Mouse (Mus musculus): ENCODE measurements around the gene Top3a. TPM values are rescaled to one million over a fixed set of nuclear protein-coding genes. Genes with fewer than 3 reads are reported as not detected.
A peak's percentile ranks its signal among the peaks of the same experiment; 100 is the strongest.

Top3a gene
- polyA plus RNA-seq, 1 experiment from 2014 or later, result 25.9 TPM

DNA sequence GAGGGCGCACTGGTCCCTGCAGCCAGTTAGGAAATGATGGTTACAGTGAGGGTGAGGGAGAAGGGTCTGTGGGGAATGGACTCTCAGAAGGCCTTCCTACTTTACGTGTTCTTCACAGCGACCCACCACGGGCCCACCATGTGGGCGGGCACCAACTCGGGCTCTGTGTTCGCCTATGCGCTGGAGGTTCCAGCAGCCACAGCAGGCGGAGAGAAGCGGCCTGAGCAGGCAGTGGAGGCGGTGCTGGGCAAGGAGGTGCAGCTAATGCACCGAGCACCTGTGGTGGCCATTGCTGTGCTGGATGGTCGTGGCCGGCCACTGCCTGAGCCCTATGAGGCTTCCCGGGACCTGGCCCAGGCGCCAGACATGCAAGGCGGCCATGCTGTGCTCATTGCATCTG is 65.9 kb downstream of the Top3a start:
- Histone ChIP-seq H3K27me3 (no peaks in the 10 kb centered on the region), H3K36me3 (peaks cover 100% of the 10 kb centered on the region), H3K4me3 (replicated peaks) (no peak overlapping the region), H3K4me2 (no peak overlapping the region), H3K27ac (no peak overlapping the region), H3K4me1 (replicated peaks) (no peaks in the 10 kb centered on the region), H3K9me3 (no peaks in the 10 kb centered on the region), H3K9ac (replicated peaks) (no peak overlapping the region)
- no peak for ATAC-seq (ENCODE audit: insufficient number of reproducible peaks, insufficient read depth, low FRiP score, low TSS enrichment, low read depth)
- WGBS, result 92% methylated on average over 17 of the region's 17 CpGs

DNA sequence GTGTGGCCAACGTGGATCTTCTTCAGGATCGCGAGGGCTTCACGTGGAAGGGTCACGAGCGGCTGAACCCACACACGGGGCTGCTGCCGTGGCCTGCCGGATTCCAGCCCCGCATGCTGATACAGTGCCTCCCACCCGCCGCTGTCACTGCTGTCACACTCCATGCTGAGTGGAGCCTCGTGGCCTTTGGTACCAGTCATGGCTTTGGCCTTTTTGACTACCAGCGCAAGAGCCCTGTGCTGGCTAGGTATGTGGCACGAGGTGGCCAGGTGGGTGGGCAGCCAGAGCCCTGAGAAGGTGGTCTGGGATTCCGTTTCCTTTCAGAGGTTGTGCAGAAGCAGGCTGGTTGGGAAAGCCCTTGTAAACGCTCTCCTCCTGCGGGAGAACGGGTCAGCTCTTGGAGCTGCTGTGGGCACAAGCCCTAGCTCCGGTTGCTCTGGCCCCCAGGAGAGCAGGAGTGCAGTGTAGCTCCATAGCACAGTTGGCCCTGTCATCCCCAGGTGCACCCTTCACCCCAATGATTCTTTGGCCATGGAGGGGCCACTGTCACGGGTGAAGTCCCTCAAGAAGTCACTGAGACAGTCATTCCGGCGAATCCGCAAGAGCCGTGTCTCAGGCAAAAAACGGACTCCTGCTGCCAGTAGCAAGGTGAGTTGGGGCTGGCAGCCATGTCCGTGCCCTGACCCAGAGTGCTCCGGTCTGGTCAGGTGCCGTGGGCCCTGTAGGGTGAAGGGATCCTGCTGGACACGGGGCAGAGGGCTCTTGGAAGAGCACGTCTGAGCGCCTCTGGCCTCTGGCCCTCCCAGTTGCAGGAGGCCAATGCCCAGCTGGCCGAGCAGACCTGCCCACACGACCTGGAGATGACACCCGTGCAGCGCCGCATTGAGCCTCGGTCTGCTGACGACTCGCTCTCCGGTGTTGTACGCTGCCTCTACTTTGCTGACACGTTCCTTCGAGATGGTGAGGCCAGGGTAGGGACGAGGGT is 67.4 kb downstream of the Top3a start:
- no peak overlapping the region for H3K4me3 ChIP-seq (replicated peaks)
- no peaks in the 10 kb centered on the region for H3K4me1 ChIP-seq (replicated peaks)
- H3K27ac ChIP-seq, result no peak overlapping the region
- no peaks in the 10 kb centered on the region for H3K27me3 ChIP-seq
- H3K9me3 ChIP-seq, result no peaks in the 10 kb centered on the region
- H3K4me2 ChIP-seq, result no peak overlapping the region
- no peak for ATAC-seq (ENCODE audit: insufficient number of reproducible peaks, insufficient read depth, low FRiP score, low TSS enrichment, low read depth)
- no peak overlapping the region for H3K9ac ChIP-seq (replicated peaks)
- 94% methylated on average over 45 of the region's 45 CpGs for WGBS
- peaks cover 100% of the 10 kb centered on the region for H3K36me3 ChIP-seq

DNA sequence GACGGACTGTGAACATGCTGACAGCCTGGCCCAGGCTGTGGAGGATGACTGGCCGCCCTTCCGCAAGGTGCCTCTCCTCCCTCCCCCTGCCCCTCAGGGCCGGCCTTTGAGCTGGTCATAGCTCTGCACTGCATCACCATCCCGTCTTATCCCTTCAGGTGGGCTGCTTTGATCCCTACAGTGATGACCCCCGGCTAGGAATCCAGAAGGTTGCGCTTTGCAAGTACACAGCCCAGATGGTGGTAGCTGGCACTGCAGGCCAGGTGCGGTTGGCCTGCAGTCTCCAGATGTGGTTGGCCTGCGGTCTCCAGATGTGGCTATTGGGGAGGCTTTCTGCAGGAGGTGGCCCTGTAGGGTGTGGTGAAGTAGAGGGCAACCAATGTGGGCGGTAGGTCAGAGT is 68.5 kb downstream of the Top3a start:
- WGBS, result 84% methylated on average over 10 of the region's 10 CpGs
- Histone ChIP-seq H3K27me3 (no peaks in the 10 kb centered on the region), H3K9ac (replicated peaks) (no peak overlapping the region), H3K4me3 (replicated peaks) (no peak overlapping the region), H3K27ac (no peak overlapping the region), H3K4me2 (no peak overlapping the region), H3K9me3 (no peaks in the 10 kb centered on the region), H3K4me1 (replicated peaks) (no peaks in the 10 kb centered on the region), H3K36me3 (peaks cover 100% of the 10 kb centered on the region)
- no peak for ATAC-seq (ENCODE audit: insufficient number of reproducible peaks, insufficient read depth, low FRiP score, low TSS enrichment, low read depth)

DNA sequence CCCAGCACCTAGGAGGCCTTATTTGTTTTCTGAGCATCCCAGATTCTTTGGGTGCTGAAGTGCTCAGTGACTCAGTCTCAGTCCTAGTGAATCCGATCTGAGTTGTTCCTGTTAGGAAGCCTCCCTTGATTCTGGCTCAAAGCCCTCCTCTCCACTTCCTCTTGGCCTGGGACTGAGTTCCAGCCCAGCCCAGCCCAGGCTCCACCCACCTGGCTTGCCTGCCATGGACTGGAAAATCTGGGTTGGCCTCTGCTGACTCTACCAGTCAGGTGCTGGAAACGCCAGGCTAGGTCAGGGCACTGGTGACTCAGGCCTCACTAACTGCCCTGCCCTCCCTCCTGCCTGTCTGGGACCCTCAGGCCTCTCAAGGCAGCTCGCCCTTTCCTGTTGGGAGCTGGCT is 69.5 kb downstream of the Top3a start:
- no peak for ATAC-seq (ENCODE audit: insufficient number of reproducible peaks, insufficient read depth, low FRiP score, low TSS enrichment, low read depth)
- H3K27ac ChIP-seq, result no peak overlapping the region
- H3K4me2 ChIP-seq, result no peak overlapping the region
- no peaks in the 10 kb centered on the region for H3K27me3 ChIP-seq
- 73% methylated on average over 3 of the region's 3 CpGs for WGBS
- H3K9me3 ChIP-seq, result no peaks in the 10 kb centered on the region
- peaks cover 9% of the 10 kb centered on the region; the same call in 1 of the 2 replicates for H3K4me1 ChIP-seq (replicated peaks)
- peaks cover 99% of the 10 kb centered on the region for H3K36me3 ChIP-seq
- H3K9ac ChIP-seq (replicated peaks), result no peak overlapping the region
- no peak overlapping the region for H3K4me3 ChIP-seq (replicated peaks)

DNA sequence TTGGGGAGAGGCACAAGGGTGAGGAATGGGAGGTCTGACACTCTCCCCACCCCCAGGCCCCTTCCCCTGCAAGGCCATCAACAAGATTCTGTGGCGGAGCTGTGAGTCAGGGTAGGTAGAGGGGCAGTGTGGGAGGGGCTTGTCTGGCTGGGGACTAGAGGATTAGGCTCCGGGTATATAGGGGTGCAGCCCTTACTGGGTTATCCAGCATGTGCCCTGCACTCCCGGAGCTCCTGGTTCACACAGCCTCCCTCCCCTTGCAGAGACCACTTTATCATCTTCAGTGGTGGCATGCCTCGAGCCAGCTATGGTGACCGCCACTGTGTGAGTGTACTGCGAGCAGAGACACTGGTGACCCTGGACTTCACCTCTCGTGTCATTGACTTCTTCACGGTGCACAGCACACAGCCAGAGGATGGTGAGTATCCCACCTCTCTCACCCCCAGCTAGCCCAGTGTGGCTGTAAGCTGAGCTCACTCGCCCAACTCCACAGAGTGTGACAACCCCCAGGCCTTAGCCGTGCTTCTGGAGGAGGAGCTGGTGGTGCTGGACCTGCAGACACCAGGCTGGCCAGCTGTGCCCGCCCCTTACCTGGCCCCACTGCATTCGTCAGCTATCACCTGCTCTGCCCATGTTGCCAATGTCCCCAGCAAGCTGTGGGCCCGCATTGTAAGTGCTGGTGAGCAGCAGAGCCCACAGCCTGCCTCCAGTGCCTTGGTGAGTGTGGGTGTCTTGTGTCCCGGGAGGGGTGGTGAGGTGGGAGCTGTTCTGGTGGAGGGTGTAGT is 70.3 kb downstream of the Top3a start:
- no peaks in the 10 kb centered on the region for H3K27me3 ChIP-seq
- H3K4me2 ChIP-seq, result no peak overlapping the region
- no peaks in the 10 kb centered on the region for H3K9me3 ChIP-seq
- H3K36me3 ChIP-seq, result peaks cover 98% of the 10 kb centered on the region
- WGBS, result 88% methylated on average over 14 of the region's 14 CpGs
- no peak overlapping the region for H3K4me3 ChIP-seq (replicated peaks)
- H3K9ac ChIP-seq (replicated peaks), result no peak overlapping the region
- peaks cover 16% of the 10 kb centered on the region for H3K4me1 ChIP-seq (replicated peaks)
- no peak for ATAC-seq (ENCODE audit: insufficient number of reproducible peaks, insufficient read depth, low FRiP score, low TSS enrichment, low read depth)
- H3K27ac ChIP-seq, result no peak overlapping the region

DNA sequence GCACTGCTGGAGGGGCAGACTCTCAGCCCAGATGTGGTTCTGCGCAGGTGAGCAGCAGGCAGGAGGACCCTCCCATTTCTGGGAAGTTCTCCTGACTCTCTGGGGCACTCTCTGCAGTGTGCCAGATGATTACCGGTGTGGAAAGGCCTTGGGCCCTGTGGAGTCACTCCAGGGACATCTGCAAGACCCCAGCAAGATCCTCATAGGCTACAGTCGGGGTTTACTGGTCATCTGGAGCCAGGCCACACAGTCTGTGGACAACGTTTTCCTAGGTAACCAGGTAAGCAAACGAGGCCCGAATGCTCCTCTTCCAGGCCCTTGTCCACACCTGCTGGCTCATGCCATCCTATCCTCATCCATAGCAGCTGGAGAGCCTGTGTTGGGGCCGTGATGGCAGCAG is 71.1 kb downstream of the Top3a start:
- no peak overlapping the region for H3K4me2 ChIP-seq
- no peak overlapping the region for H3K27ac ChIP-seq
- WGBS, result 94% methylated on average over 7 of the region's 7 CpGs
- no peak overlapping the region for H3K4me3 ChIP-seq (replicated peaks)
- H3K9ac ChIP-seq (replicated peaks), result no peak overlapping the region
- peaks cover 24% of the 10 kb centered on the region for H3K4me1 ChIP-seq (replicated peaks)
- H3K36me3 ChIP-seq, result peaks cover 90% of the 10 kb centered on the region
- no peaks in the 10 kb centered on the region for H3K9me3 ChIP-seq
- H3K27me3 ChIP-seq, result no peaks in the 10 kb centered on the region
- no peak for ATAC-seq (ENCODE audit: insufficient number of reproducible peaks, insufficient read depth, low FRiP score, low TSS enrichment, low read depth)

DNA sequence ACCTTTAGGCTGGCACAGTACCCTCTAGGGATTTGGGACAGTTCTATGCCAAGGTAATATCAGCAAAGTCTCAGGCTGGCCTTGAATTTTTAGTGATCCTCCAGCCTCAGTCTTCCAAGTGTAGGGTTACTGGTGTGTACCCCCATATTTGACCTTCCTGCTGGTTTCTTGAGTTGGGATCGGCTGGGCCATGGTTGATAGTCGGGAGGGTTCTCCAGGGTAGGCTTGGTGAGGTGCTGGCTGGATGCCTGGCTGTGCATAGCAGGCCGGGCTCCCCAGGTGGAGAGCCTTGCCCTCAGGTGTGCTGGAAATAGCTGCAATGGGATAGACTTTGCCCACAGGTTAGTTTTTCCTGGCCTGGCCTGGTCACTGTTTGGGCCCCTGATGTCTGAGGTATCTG is 71.9 kb downstream of the Top3a start:
- no peak for ATAC-seq (ENCODE audit: insufficient number of reproducible peaks, insufficient read depth, low FRiP score, low TSS enrichment, low read depth)
- no peak overlapping the region for H3K27ac ChIP-seq
- H3K9me3 ChIP-seq, result no peaks in the 10 kb centered on the region
- no peaks in the 10 kb centered on the region for H3K27me3 ChIP-seq
- 88% methylated on average over 3 of the region's 3 CpGs for WGBS
- H3K4me2 ChIP-seq, result no peak overlapping the region
- H3K36me3 ChIP-seq, result peaks cover 82% of the 10 kb centered on the region
- H3K4me3 ChIP-seq (replicated peaks), result no peak overlapping the region
- peaks cover 31% of the 10 kb centered on the region for H3K4me1 ChIP-seq (replicated peaks)
- H3K9ac ChIP-seq (replicated peaks), result no peak overlapping the region

DNA sequence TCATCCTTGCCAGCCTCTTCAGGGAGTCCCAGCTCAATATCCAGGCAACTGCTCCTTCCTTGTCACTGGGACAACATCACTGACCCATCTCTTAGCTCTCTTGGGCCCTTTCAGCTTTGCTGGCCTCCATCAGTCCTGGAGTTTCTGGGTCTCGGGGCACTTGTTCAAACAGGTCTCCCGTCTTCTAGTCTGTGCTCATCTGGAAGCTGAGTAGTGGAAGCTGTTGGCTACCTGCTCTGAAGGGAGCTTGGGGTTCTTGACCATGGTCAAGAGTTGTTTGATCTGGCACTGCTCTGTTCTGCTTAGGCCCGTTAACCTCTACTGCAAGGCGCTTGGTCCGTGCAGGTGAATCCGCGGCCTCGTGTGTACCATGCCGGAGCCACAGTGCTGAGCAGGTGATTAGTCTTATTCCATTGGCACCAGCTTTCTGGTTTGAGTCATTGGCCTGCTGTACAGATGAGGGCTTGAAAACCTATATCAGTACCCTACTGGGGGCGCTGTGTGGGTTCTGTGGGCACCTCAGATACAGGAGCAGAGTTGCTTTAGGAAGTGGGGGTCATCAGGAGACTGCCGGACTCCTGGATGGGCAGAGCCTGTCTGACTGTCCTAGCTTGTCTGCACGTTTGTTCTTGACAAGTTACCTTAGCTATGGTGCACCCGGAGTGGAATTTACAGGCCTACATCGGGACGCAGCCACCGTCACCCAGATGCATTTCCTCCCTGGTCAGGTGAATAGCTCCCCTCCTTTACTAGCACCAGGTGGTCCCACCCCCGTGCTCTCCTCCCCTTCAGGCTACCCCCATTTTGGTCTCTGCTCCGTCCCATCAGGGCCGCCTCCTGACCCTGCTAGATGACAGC is 72.9 kb downstream of the Top3a start:
- H3K36me3 ChIP-seq, result peaks cover 72% of the 10 kb centered on the region
- H3K9me3 ChIP-seq, result no peaks in the 10 kb centered on the region
- no peak overlapping the region for H3K27ac ChIP-seq
- no peak overlapping the region for H3K4me3 ChIP-seq (replicated peaks)
- H3K9ac ChIP-seq (replicated peaks), result no peak overlapping the region
- peaks cover 31% of the 10 kb centered on the region for H3K4me1 ChIP-seq (replicated peaks)
- H3K4me2 ChIP-seq, result no peak overlapping the region
- H3K27me3 ChIP-seq, result no peaks in the 10 kb centered on the region
- ATAC-seq (ENCODE audit: insufficient number of reproducible peaks, insufficient read depth, low FRiP score, low TSS enrichment, low read depth), result no peak
- 93% methylated on average over 19 of the region's 19 CpGs for WGBS

DNA sequence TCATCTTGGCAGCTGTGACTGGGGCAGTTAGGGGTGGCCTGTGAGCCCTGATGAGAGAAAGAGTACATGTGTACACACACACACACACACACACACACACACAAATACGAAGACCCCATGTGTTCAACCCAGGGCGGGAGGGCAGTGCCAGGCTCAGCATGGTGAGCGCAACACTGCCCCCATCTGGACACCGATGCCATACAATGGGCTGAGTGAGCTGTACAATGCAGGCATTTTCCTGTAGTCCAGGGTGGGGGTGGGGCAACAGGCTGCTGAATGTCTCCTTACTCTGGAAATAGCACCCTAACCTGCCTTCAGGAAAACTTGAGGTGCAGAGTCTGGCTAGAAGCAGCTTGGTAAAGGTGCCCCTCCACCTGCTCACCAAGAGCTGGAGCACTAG is 74.0 kb downstream of the Top3a start:
- ATAC-seq (ENCODE audit: insufficient number of reproducible peaks, insufficient read depth, low FRiP score, low TSS enrichment, low read depth), result no peak
- peaks cover 38% of the 10 kb centered on the region for H3K4me1 ChIP-seq (replicated peaks)
- H3K4me3 ChIP-seq (replicated peaks), result no peak overlapping the region
- no peak overlapping the region for H3K9ac ChIP-seq (replicated peaks)
- H3K27ac ChIP-seq, result no peak overlapping the region
- H3K36me3 ChIP-seq, result peaks cover 61% of the 10 kb centered on the region
- no peaks in the 10 kb centered on the region for H3K27me3 ChIP-seq
- H3K4me2 ChIP-seq, result 0 out of 2 replicates have a peak overlapping the region, but pooled peaks have one; percentile 8
- 57% methylated on average over 4 of the region's 4 CpGs for WGBS
- no peaks in the 10 kb centered on the region for H3K9me3 ChIP-seq

DNA sequence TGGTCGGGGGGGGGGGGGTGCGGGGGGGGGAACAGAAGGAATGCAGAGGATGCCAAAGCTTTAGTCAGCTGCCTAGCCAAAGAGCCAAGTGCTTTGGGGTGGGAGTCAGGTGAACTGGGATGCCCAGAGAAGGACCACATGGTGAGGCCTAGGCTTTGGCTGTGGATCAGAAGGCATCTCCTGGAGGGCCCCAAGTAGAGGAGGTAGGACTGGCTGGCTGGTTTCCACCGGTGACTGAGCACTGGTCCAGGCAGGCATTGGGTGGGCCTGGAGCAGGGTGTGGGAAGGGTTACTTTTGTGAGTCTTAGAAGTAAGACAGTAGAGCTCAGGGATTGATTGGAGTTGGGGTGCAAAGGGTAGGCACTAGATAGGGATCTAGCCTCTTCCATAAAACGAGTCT is 75.6 kb downstream of the Top3a start:
- no peak overlapping the region for H3K9ac ChIP-seq (replicated peaks)
- ATAC-seq (ENCODE audit: insufficient number of reproducible peaks, insufficient read depth, low FRiP score, low TSS enrichment, low read depth), result no peak
- peaks cover 46% of the 10 kb centered on the region for H3K36me3 ChIP-seq
- H3K27me3 ChIP-seq, result no peaks in the 10 kb centered on the region
- H3K4me2 ChIP-seq, result peak overlapping the region; percentile 89
- 75% methylated on average over 4 of the region's 4 CpGs for WGBS
- H3K4me1 ChIP-seq (replicated peaks), result peaks cover 38% of the 10 kb centered on the region
- H3K27ac ChIP-seq, result no peak overlapping the region
- no peaks in the 10 kb centered on the region for H3K9me3 ChIP-seq
- peak overlapping the region; percentile 7; the same call in 1 of the 2 replicates for H3K4me3 ChIP-seq (replicated peaks)
